Mouse (Mus musculus): ENCODE results near the gene Foxl1.

The Foxl1 gene

DNA sequence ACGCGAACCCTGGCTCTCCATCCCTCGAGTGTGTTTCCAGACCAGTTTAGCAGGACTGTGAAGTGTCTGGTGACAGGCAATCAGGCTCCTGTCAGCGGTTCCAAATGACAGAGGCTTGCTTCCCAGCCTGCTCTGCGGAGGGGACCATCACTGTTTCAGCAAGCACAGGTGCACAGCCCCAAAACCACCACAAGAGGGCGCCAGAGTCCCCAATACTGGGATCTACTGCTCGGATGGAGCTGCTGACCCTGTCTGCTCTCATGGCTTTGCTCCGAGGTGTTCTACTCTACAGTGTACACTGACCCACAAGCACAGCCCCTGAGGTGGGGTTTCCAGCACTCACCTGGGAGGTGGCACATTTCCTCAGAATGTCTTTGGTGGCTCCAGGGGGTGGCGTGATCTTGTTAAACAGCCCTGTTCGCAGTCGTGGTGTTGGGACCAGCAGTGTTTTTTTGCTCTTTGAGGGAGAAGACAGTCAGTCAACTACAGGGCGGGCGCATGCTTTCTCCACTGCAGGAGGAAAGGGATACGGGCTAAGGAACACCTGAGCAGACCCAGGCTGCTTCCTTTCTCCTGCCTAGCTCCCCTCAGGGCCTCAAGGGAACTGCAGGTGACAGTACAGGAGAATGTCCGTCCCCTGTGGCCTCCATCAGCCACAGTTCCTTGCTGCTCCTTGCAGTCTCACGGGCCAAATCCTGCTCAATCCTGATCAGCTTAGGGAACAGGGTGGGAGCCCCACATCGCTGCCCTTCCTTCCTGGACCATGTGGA lies 23.5 kb upstream of the Foxl1 start:
- peak; percentile 63 to 71 for DNase-seq

GRCm38 (mm10) chr8:121107668-121108656 lies 19.8 kb upstream of the Foxl1 start, which contains the start of gene Mthfsd:
Gene Mthfsd, minus strand, starts transcription at chr8:121108392.
- peak; percentile 98 for DNase-seq

DNA sequence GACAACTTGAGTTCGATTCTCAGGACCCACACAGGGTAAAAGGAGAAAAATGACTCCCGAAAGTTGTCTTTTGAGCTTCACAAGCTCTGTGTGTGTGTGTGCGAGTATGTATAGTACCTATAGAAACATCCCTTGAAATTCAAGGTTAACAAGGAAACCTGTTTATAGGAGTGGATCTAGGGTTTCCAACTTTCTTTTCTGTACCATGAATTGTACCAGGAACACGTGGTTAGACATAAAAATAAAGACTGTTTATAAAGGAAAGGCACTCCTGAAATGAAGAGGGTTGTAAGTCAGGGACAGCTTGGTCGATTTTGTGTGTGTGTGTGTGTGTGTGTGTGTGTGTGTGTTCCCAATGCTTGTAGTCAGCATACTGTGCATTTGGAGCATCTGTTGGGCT lies 19.1 kb upstream of the Foxl1 start:
- no peak for DNase-seq

DNA sequence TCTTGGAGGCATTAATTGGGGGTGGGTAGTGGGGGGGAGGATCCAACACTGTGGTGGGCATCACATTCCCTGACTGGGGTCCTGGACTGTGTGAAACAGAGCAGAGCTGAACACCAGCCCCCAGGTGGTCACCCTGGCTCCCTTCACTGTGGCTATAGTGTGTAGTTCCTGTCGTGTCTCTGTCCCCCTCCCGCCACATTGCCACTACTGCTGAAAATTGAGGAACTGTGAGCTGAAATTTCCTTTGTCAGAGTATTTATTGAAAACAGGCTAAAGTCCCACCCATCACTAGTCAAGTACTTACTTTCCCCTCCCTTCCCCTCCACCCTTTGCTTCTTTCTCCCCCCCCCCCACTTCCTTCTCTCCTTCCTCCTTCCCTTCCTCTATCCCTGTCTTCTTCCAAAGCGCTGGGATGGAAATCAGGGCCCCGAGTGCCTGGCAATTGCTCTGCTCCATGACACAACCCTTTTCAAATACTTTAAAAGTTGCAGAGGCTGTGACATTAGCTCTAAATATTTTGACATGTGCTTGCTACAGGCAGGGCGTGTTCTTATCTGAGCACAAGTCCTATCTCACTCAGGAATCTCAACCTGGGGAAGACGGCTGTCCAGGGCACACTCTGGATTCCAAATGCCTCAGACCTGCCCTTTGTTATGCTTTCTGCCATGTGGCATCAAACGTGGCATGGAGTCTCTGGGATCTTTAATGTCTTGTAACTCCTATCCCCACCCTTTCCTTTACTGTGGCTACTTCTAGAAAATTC lies 16.4 kb upstream of the Foxl1 start:
- DNase-seq, result no peak

DNA sequence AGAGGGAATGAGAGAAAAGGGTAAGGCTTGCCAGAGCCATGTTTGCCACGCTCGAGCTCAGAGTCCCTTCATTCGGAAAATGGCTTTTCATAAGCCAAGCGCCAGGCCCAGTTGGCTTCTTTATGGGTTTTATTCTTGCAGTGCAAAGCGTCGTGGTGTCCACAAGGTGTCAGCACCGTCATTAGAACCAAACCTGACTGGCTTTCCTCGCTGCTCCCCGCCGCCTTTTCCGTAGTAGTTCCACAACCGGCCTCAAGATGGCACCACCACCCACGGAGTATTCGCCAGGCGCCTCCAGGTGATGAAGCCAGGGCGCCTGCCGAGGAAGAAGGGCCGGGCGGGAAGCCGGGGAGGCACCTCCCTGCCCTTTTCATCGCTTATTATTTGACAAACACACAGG lies 14.5 kb upstream of the Foxl1 start:
- DNase-seq, result peak; percentile 92 to 97

DNA sequence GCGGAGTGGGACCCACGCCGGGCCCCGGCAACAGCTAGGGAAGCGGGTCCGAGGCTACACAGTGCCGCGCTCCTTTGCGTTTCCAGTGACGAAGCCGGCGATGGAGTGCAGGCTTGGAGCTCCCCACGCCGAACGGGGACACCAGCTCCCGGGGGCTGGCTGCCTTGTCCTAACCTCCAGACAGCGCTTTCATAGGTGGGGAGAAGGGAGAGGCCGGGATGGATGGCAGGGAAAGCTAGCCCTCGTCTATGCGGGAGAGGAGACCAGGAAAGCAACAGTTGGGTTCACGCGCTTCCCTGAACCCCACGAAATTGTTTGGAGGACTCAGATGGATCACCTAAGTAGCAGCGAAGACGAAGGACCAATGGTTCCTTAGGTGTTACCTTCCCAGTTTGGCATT lies 12.6 kb upstream of the Foxl1 start:
- DNase-seq, result no peak

- peak; percentile 62 to 70 for DNase-seq
These were observed 11.8 kb upstream of the Foxl1 start, which contains the start of gene Foxc2 for GRCm38 (mm10) chr8:121115948-121116347. Gene Foxc2, plus strand, starts transcription at chr8:121116171.

GRCm38 (mm10) chr8:121116591-121117185 lies 11.1 kb upstream of the Foxl1 start:
- DNase-seq, result no peak

GRCm38 (mm10) chr8:121117186-121117651 lies 10.5 kb upstream of the Foxl1 start:
- no peak for DNase-seq

DNA sequence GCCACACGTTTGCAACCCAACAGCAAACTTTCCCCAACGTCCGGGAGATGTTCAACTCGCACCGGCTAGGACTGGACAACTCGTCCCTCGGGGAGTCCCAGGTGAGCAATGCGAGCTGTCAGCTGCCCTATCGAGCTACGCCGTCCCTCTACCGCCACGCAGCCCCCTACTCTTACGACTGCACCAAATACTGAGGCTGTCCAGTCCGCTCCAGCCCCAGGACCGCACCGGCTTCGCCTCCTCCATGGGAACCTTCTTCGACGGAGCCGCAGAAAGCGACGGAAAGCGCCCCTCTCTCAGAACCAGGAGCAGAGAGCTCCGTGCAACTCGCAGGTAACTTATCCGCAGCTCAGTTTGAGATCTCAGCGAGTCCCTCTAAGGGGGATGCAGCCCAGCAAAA lies 9.8 kb upstream of the Foxl1 start:
- DNase-seq, result no peak

DNA sequence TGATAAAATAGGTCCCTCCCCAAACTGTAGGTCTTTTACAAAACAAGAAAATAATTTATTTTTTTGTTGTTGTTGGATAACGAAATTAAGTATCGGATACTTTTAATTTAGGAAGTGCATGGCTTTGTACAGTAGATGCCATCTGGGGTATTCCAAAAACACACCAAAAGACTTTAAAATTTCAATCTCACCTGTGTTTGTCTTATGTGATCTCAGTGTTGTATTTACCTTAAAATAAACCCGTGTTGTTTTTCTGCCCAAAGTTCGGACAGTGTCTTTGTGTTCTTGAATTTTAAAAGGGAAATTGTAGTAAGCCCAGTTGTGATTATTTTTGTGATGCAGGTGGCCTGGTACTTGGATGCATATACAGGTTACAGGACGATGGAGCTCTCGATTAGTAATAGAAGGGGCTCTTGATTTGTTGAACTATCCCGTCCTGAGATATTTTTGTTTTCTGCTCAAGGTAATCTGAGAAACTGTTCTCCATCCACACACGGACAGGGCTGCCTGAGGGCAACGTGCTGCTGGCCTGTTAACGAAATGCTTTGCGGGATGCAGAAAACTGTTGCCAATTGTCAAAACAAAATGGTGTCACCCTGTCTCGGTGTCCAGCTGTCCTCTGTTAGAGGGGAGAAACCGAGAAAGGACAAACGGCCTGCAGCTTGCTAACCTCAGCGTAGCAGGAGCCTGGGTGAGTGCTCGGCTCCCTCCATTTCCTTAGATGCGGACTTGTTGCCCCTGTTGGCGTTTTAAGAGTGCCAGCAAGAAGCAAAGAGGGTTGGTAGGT lies 8.9 kb upstream of the Foxl1 start:
- DNase-seq, result no peak

GRCm38 (mm10) chr8:121119635-121120455 lies 7.9 kb upstream of the Foxl1 start:
- DNase-seq, result no peak

DNA sequence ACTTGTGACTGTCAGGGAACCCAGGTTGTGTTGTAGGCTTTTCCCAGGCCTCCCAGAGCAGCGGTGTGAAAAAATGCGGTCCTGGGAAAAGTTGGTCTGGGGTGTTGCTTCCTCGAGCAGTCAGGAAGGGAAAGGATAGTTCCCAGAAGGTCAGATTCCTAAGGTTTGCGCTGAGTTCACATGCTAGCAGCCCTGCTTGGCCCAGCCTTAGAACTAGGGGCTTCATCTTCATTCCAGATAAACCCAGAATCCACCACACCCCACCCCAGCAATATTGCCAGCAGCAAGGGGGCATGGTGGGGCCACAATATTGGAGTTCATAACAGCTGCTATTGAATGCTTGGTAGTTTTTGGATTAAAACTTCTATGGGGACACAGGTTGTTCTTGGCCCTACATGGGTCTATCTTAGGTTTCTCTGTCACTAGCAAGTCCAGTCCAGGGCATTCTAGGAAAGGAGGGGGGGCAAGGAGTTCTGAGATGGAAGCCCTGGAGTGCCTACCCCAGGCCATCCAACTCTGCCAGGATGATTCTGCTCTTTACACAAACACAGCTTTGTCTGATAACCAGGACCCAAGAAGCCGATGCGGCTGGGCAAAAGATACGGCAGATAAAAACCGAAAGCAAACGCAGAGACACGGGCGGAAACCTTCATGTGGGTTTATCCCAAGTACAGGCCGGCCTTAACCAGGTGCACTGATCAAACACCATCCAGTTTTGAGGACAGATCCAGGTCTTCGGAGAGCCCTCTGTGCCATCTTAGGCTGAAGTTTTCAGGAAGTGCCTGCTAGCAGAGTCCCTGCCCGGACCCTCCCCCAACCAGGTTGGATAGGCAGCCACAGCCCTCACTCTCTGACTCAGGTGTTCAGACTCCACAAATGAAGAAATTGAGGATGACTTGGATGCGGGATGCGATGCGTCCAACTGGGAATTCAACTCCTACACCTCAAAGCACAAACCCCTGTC lies 7.0 kb upstream of the Foxl1 start:
- DNase-seq, result no peak

- DNase-seq, result no peak
These were observed 6.0 kb upstream of the Foxl1 start for GRCm38 (mm10) chr8:121121704-121122103.

- no peak for DNase-seq
These were observed 5.4 kb upstream of the Foxl1 start for GRCm38 (mm10) chr8:121122368-121122767.

- no peak for DNase-seq
These were observed 4.6 kb upstream of the Foxl1 start for GRCm38 (mm10) chr8:121123113-121123512.

GRCm38 (mm10) chr8:121124547-121125239 lies 3.0 kb upstream of the Foxl1 start:
- DNase-seq, result no peak

DNA sequence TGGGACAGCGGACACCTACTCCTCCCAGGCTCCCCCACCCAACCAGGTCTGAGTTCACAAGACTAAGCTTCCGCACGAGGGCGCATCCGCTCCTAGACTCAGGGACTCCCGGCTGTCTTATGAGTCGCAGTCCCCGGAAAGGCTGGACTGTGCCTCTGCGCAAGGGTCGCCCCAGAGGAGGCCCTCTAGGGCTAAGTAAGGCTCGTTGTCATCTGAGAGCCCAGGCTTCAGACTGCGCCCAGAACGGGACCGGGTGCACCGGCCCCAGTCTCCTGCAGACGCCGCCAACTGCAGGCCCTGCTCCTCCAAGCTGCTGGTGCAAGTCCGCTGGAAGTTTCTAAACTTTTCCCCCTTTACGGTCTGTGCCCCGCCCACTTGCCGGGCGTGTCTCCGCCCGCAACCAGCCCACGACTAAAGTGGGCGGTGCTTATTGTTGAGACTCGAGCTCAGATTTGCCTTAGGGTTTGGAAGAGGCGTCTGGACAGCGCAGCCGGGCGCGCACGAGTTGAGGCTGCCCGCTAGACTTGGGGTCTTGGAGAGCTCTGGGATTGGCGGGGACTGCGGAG lies 2.3 kb upstream of the Foxl1 start:
- DNase-seq, result peak in 1 of 2 experiments; percentile 19
